Mouse (Mus musculus): ENCODE data around the gene Chd9. TPM values are rescaled to one million over a fixed set of nuclear protein-coding genes. Genes with fewer than 3 reads are reported as not detected.

Gene Chd9
- polyA plus RNA-seq, 1 experiment: 1.4 TPM

DNA sequence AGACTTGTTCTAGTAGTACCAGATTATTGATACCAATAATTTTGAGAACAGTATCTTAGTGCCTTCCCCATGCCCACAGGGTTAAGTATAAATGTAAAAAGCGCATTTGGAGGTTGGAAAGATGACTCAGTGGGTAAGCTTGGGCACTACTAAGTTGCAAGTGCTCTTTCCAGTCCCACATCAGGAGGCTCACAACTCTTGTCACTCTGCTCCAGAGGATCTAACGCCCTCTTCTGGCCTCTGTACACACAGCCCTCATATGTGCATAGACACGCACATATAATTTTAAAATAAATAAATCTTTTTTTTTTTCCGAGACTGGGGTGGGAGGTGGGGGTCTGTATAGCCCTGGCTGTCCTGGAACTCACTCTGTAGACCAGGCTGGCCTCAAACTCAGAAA lies 131.6 kb downstream of the Chd9 start:
- TF ChIP-seq GATA1 (IDR thresholded peaks at IDR 0.05; ENCODE audit: low read length): no peak

DNA sequence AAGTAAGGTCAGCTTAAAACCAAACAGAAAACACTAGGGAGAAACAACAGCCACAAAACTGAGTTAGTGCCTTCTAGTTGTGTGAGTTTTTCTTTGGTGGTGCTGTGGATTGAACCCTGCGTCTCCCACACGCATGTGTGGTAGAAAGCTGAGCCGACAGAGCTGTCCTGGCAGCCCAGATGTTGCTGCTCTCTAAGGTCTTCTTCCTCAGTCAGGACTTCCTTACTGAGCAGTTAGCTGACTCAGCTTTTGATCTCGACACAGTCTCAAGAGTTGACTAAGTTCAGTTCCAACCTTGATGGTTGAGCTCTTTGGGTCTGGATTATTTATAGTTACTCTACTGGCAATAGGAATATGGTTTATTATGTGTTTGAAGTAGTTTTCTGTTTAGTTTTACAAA lies 133.5 kb downstream of the Chd9 start:
- TF ChIP-seq GATA1 (IDR thresholded peaks at IDR 0.05; ENCODE audit: low read length): no peak

DNA sequence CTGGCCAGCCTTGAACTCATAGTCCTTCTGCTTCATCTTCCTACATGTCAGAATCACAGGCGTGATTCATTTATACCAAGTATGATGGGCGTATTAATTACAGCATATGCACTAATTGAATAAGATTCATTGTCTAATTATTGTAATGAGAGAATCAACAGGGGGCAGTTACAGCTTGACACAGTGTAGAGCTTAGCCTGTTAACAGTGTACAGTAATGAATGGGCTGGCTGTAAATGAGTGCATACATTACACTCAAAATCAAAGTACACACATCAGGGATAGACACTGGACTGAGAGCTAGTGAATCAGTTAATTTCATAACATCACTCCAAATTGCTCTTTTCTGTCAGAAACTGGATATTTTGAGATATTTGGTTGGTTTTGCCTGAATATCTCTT lies 135.9 kb downstream of the Chd9 start:
- no peak for TF ChIP-seq GATA1 (IDR thresholded peaks at IDR 0.05; ENCODE audit: low read length)

DNA sequence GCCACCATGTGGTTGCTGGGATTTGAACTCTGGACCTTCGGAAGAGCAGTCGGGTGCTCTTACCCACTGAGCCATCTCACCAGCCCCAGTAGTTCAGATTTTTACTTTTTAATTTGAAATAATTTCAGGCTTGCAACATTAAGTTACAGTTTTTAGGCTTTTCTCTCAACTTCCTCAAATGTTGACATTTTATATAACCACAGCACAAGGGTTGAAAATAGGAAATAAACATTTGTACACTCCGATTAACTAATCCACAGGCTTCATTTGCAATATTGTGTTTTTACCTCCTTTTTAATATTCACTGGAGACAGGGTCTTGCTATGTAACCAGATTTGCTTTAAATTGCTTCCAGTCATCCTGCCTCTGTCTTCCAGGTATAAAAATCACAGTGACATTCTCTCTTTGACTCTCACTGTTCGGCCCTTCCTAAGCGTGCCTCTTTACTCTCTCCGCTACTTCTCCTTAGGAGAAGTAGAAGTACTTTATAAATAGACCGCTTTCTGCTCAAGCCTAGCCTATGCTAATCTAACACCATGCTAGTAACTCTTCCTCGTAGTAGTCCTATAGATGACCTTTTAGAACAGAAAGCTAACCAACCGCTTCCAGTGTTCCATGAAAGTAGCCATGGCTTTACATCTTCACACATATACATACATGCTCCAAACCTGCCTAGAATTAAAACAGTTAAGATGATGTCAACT lies 137.5 kb downstream of the Chd9 start:
- TF ChIP-seq GATA1 (IDR thresholded peaks at IDR 0.05; ENCODE audit: low read length): no peak

DNA sequence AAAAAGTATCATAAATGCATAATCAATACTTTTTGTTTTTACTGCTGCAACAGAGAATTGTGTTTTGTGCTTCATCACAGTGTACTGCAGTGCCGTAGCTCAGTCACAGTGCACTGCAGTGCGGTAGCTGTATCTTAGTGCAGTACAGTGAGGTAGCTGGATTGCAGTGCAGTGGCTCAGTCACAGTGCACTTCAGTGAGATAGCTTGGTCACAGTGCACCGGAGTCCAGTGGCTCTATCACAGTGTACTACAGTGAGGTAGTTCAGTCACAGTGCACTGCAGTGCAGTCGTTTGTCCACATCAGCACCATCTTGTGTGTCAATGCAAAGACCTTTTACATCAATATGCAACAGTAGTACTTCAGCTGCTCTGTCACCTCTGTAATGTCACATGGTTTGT lies 140.2 kb downstream of the Chd9 start:
- TF ChIP-seq GATA1 (IDR thresholded peaks at IDR 0.05; ENCODE audit: low read length): no peak

DNA sequence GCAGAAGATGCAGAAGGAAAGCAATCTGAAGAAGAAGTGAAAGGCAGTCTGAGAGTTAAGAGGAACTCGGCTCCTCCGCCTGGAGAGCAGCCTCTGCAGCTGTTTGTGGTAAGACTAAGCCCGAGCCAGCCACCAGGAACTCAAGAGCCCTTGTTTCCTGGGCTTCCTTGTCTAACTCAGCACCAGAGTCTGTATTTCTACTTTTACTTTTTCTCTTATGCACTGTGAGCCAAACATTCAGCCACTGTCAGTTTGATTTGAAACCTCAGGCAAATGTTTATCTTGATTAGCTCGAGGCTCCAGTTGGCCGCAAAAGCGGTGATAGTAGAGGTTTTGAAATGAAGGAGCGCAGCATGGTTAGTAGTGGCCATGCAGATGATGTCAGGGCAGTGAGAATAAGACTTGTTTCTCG lies 148.8 kb downstream of the Chd9 start:
- no peak for TF ChIP-seq GATA1 (IDR thresholded peaks at IDR 0.05; ENCODE audit: low read length)

DNA sequence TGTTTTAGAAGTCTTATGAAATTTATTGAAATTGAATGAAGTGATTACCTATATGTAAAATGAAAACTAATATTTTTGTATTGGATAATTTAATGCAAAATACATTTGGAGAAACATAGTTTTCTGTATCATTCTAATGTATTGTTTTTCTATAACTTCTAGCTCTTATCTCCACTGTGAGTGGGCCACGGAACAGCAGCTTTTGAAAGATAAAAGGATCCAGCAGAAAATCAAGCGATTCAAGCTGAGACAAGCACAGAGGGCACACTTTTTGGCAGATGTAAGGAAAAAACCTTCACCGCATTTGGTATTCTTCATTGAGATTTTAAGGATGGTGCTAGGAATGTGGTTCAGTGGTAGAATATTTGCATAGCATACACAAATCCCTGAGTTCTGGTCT lies 150.6 kb downstream of the Chd9 start:
- TF ChIP-seq GATA1 (IDR thresholded peaks at IDR 0.05; ENCODE audit: low read length): no peak

DNA sequence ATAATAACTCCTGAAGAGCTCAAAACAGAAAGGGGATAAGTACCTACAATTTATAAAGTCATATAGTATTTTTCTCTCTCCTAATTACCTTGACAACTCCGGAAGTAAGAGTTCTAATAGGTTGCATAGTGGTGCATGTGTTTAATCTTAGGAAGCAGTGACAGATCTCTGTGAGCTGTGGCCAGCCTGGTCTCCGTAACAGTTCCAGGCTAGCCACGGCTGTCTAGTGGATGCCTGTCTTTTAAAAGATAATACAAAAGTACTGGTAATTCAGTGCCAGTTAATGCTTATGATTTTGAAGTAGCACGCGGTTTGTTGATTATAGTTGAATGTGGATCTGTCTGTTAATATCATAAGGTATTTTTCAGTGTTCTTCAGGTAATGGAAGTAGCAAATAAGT lies 151.1 kb downstream of the Chd9 start:
- no peak for TF ChIP-seq GATA1 (IDR thresholded peaks at IDR 0.05; ENCODE audit: low read length)

DNA sequence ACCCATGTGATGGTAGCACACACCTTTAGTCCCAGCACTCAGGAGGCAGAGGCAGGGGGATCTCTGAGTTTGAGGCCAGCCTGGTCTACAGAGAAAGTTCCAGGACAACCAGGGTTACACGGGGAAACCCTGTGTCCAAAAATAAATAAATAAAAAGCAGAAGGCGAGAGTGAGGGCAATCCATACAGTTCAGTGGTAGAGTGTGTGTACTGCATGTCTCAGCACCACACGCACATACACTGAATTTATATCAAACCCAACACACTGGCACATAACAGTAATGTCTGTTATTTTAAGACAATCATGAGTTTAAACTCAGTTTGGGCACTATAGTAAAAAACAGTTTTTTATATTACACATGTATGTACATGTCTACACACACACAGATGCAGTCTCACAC lies 153.9 kb downstream of the Chd9 start:
- TF ChIP-seq GATA1 (IDR thresholded peaks at IDR 0.05; ENCODE audit: low read length): no peak

DNA sequence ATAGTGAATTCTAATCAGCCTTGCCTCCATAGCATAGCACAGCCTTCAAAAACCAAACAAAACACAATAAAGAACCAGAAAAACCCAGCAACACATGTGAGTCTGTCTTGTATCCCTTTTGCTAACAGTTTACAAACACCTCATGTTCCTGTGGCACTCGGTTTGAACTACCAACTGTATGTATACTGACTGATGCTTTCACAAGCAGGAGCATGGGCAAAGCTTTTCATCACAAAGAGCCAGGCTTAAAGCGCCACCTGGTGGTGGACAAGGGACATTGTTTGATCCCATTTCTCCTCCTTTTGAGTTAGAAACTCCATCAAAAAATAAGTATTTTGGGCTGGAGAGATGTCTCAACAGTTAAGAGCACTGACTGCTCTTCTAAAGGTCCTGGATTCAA lies 191.6 kb downstream of the Chd9 start:
- TF ChIP-seq GATA1 (IDR thresholded peaks at IDR 0.05; ENCODE audit: low read length): no peak

DNA sequence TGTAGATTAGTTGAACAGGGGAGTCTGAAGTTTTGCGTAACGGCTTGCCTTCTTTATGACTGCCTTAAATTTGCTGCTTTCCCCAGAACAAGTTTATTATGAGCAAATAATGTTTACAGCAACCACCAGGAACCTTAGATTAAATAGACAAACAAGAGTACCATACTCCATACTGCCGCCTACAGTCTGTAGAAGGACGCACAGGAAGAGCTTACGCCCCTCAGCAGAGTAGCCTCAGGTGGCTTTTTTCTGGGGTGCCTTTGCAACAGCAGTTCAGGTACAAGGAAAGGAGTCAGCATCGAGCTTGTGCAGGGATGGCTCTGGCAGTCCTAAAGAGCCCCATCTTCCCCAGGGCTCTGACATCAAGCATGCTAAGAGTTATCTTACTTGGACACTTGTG lies 206.3 kb downstream of the Chd9 start:
- TF ChIP-seq GATA1 (IDR thresholded peaks at IDR 0.05; ENCODE audit: low read length): no peak

DNA sequence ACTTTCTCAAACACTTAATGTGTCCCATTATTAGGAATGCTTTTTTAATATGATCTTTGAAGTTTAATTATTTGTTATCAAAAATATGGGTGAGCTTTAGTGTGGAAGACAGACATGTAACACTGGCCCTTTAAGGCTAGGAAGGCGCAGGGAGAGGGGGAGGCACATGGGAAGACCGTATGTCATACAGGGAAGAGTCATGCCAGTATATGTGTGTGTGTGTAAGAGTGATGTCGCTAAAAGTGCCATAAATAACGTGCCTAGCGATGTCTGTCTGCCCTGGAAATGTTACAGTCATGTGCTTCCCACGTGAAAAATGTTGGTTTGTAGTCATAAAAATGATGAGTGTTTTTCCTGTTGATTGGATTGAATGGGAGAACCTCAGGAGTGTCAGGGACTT lies 208.8 kb downstream of the Chd9 start:
- no peak for TF ChIP-seq GATA1 (IDR thresholded peaks at IDR 0.05; ENCODE audit: low read length)

DNA sequence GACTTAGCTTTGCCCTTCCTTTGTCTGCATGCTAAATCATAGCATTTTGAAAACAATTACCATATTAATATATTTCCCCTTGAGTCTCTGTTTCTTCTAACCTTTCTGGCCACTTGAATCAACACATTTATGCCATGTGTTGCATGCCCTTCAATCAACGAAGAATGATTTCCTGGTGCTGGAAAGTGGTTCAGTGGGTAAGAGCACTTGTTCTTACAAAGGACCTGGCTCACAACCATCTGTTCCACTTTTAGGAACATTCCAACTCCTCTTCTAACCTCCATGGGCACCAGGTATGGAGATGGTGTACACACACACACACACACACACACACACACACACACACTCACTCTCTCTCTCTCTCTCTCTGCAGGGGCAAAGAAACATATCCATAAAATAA lies 210.5 kb downstream of the Chd9 start:
- TF ChIP-seq GATA1 (IDR thresholded peaks at IDR 0.05; ENCODE audit: low read length): no peak

DNA sequence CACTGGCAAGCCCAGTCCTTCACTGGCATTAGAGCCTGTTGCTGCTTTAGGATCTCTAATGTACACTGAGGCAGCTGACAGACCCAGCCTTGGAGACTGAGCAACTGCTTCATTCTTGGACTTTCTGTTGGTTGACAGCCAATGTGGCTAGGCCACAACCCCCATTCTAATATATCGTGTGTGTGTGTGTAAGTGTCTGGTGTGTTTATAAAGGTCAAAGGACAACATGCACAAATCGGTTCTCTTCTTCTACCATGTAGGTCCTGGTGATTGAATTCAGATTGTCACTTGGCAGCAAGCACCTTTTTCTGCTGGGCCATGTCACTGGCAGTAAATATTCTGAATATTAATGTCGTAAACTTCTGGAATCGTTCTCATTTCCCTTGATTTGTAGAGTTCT lies 218.2 kb downstream of the Chd9 start:
- TF ChIP-seq GATA1 (IDR thresholded peaks at IDR 0.05; ENCODE audit: low read length): no peak

DNA sequence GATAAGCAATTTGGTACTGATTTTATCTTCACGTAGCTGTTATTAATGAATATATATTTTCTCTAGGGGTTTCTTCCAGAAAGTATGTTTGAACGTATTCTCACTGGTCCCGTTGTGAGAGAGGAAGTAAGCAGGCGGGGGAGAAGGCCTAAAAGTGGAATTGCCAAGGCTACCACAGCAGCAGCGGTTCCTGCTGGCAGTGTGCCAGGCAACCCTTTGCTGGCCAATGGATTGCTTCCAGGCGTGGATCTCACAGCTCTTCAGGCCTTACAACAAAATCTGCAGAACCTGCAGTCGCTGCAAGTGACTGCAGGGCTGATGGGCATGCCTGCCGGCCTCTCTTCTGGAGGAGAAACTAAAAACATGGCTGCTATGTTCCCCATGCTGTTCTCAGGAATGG lies 222.9 kb downstream of the Chd9 start:
- TF ChIP-seq GATA1 (IDR thresholded peaks at IDR 0.05; ENCODE audit: low read length): no peak

DNA sequence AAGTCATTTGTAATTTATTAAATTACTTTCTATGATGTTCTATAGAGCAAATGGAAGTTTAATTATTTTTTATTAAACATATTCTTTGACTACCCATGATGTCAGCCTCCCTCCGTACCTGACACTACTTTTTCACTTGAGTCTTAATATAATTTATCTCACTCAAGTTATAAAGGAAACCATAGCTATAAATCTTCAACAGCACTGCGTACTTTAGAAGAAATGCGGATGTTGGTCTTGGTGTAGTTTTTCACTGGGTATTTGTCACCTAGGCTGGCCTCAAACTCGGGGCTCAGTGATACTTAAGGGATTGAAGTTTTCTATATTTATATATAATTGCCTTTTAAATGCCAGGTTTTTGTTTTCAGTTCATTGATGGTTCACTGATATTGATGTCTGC lies 226.3 kb downstream of the Chd9 start:
- no peak for TF ChIP-seq GATA1 (IDR thresholded peaks at IDR 0.05; ENCODE audit: low read length)

DNA sequence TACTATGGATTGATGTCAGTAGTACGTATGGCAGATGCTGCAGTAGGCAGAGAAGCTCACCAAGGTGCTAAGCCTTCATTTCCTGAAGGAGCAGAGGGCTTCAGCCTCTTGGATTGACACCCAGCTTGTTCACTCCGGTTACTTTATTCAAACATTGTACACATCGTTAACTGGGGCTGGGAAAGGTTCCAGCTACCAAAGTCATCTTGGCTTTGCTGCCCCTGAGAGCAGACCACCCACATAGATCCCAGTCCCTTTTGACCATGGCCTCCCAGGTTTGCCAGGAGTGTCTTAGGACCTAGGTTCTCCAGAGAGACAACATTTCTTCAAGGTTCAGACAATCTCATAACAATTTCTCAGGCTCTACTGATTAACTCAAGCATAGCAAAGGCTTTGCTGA lies 228.7 kb downstream of the Chd9 start:
- no peak for TF ChIP-seq GATA1 (IDR thresholded peaks at IDR 0.05; ENCODE audit: low read length)

DNA sequence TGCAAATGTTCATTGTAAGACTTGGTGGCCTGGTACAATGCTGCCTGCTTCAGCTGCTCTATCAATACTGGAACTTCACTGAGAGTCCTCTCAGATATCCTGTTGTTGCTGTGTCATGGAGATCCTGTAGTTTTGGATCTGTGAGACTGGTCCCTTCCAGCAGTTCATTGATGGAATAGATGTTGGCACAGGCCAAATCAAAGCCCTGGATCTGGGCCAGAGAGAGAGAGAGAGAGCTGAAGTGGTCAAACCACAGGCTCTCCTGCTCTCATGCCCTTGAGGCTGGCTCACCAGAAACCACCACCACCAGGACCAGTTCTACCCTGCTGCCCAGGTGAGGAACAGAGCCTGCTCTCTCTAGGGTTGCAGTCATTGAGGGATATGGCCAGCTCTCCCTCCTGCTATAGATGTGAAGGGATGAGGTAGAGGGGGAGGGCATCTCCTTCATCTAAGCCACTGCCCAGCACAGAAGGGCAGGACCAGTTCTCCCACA lies 231.0 kb downstream of the Chd9 start:
- no peak for TF ChIP-seq GATA1 (IDR thresholded peaks at IDR 0.05; ENCODE audit: low read length)
